Mouse (Mus musculus) spleen, adult 2 months (tissue): Measurements from ENCODE around the gene Gjb2. TPM values are rescaled to one million over a fixed set of nuclear protein-coding genes. Genes with fewer than 3 reads are reported as not detected.

Source experiments
- DNase-seq, 2 experiments: peaks; one replicate each; pipeline versions ENCODE4 v3.0.0 to v3.0.0-alpha.2; 2012 to 2021; ENCODE audit warnings: low spot score in 2 of 2, low read depth in 1 of 2
- H3K27ac ChIP-seq: fragments of 200-500 bp; 2 replicates; pipeline ENCODE4 v1.5.1; 2012; ENCODE audit warnings: low read length, inconsistent platforms; ENCODE audit not compliant: insufficient read depth
- H3K27me3 ChIP-seq: fragments of 200-500 bp; 2 replicates; pipeline ENCODE4 v1.6.1; 2012; ENCODE audit warnings: mild to moderate bottlenecking, moderate library complexity, low read length, inconsistent platforms; ENCODE audit not compliant: control insufficient read depth, insufficient read depth
- H3K36me3 ChIP-seq: fragments of 200-500 bp; 2 replicates; pipeline ENCODE4 v1.6.1; 2012; ENCODE audit warnings: mild to moderate bottlenecking, low read length, inconsistent platforms; ENCODE audit not compliant: control insufficient read depth, insufficient read depth
- H3K4me1 ChIP-seq: fragments of 200-500 bp; 2 replicates; pipeline ENCODE4 v1.6.1; 2011; ENCODE audit warnings: inconsistent platforms; ENCODE audit not compliant: control insufficient read depth, insufficient read depth, insufficient read length
- H3K4me3 ChIP-seq: fragments of 200-500 bp; 2 replicates; pipeline ENCODE4 v1.5.1; 2011; ENCODE audit warnings: mild to moderate bottlenecking, inconsistent platforms; ENCODE audit not compliant: insufficient read depth, insufficient read length; ENCODE audit errors: extremely low read depth
- CTCF ChIP-seq: fragments of 200-500 bp; IDR thresholded peaks from 2 replicates; pipeline ENCODE4 v1.5.1; 2011; ENCODE audit warnings: mild to moderate bottlenecking, inconsistent platforms; ENCODE audit not compliant: insufficient read depth, insufficient read length, insufficient replicate concordance; ENCODE audit errors: extremely low read depth
- POLR2A ChIP-seq: fragments of 200-500 bp; IDR thresholded peaks from 2 replicates; pipeline ENCODE4 v1.6.1; 2011; ENCODE audit warnings: low read depth, low read length, inconsistent platforms
- WGBS: fragments of 180-500 bp; shearing (Covaris S2); methylation state at CpG from one replicate; pipeline ENCODE4 v1.1.7; 2018; 5-methylcytosine and 5-hydroxymethylcytosine counted together
- polyA plus RNA-seq: library from polyadenylated mRNA; depleted of rRNA; stranded (reverse); fragments of >200 nt; gene quantifications from 2 replicates; pipeline ENCODE4 v1.2.3, GENCODE M21; 2012; rRNA removed

Gene Gjb2
- 0.49 and 0.66 TPM in 2 replicates for polyA plus RNA-seq

DNA sequence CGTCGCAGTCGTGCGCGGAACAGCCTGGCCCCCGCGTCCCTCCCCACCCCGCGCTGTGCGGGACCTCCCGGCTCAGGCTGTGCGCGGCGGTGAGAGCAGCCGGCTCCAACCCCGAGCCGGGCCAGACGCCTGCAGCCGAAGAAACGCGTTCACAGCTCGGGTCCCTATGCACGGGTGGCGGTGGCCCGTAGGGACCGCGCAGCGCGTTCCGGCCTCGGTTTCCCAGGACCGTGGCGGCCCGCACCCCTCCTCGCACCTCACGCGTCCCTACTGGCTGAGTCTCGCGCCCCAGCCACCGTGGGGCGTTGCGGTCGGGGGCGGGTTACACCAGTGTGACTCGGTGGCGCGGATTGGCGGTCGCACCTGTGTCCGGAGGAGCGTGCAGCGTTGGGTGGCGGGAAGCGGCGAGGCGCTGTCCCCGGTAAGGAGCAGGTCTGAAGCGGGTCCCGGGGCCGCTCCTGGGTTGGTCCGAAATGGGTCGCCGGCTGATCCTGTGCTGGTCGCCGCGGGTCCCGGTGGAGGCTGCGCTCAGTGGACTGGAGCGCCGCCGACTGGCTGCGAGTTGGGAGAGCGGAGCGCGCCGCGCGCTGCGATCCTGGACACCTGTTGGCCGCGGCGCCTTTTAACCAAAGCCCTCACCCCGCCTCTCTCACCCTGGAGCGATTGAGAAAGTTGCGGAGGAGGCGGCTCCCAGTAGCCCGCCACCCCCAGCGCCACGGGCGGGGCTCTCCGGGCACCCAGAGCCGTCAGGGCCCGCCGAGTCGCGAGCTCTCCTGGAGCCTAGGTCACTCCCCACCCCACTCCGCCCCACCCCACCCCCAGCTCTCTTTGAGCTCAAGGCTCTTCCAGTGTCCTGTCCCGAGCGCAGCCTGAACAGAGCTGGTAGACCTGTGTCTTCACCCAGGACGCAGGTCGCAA lies at the start of gene Gjb2:
Gene Gjb2, minus strand, starts transcription at position 597 of the 918 bp plus-strand sequence.
- no peak for DNase-seq
- no peak within 1 kb of the TSS for H3K27ac ChIP-seq
- TF ChIP-seq CTCF (no peak), POLR2A (no peak)
- 2% methylated on average over 87 of the region's 101 CpGs for WGBS
- H3K4me1 ChIP-seq = no peaks in the 10 kb centered on the region; the same call in 1 of the 2 replicates
- H3K4me3 ChIP-seq = peak within 1 kb of the TSS; percentile 46; the same call in 1 of the 2 replicates
- H3K27me3 ChIP-seq = peaks cover 16% of the 10 kb centered on the region
- H3K36me3 ChIP-seq = no peaks in the 10 kb centered on the region

DNA sequence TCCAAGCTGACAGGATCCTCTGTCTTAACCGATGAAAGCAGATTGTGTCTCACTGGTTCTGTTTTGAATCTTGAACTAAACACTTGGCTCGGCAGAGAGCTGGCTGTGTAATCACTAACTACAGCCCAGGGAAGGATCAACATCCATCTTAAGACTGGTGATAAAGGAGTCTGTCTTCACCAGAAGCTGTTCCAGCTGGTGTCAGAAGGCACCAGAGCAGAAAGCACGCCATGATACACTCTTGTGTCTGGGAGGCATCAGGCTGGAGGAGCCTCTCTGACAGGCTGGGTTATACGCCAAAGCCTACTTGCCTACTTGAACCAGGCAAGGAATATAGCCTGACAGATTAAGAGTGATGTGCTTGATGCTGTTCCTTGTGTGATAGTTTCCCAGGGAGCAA lies 41.2 kb upstream of the Gjb2 start:
- H3K27ac ChIP-seq = no peak overlapping the region
- H3K4me3 ChIP-seq = no peak overlapping the region
- WGBS = 60% methylated on average over 4 of the region's 4 CpGs
- no peak for TF ChIP-seq POLR2A
- no peak for TF ChIP-seq CTCF
- no peak for DNase-seq
- no peaks in the 10 kb centered on the region for H3K4me1 ChIP-seq
- H3K36me3 ChIP-seq = no peaks in the 10 kb centered on the region
- H3K27me3 ChIP-seq = no peaks in the 10 kb centered on the region

DNA sequence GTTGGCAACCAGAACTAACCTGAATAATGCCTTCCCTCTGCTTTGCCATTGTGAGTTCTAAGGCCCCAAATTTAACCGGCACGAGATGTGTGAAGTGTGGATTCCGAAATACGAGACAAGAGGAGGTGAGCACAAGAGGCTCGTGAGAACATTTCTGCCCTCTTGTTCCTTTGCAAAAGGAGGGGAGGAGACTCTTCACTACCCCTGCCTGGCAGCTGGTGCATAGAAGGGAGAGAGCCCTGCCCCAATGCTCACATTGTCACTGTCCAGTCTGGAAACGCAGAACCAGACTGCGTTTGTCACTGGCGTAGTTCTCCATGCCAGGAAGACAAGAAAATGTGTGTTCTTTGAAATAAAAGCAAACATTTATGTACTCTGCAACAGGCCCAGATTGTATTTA lies 30.8 kb upstream of the Gjb2 start:
- TF ChIP-seq POLR2A = no peak
- TF ChIP-seq CTCF = no peak
- H3K36me3 ChIP-seq = no peaks in the 10 kb centered on the region
- H3K4me3 ChIP-seq = no peak overlapping the region
- no peak for DNase-seq
- H3K27ac ChIP-seq = no peak overlapping the region
- 79% methylated on average over 8 of the region's 8 CpGs for WGBS
- H3K4me1 ChIP-seq = no peaks in the 10 kb centered on the region; the same call in 1 of the 2 replicates
- H3K27me3 ChIP-seq = peaks cover 12% of the 10 kb centered on the region

DNA sequence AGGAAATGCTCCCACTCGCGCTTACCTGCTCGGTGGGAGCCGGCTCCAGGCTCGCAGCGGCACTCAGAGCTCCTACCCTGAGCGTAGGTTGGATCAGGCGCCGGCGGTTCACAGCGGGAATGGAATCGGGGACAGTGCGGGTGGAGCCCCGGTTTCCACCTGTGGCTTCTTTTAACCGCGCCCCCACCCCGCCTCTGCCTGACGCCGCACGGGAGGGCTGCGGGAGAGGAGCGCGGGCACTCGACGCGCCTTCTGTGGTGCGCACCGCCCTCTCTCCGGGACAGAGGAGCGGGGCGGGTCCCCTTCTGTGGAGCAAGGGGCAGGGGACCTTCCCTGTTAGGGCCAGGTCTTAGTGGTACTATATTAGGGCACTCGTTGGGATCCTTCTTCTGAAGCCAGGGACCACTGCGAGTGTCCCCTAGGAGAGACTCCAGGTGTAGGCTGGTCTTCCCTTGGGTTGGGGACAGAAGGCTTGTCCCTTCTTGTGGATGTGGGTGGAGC lies 28.7 kb upstream of the Gjb2 start, which contains the start of gene Gjb6:
Gene Gjb6, minus strand, starts transcription at position 451 of the 501 bp plus-strand sequence.
- no peak for DNase-seq
- Histone ChIP-seq H3K36me3 (no peaks in the 10 kb centered on the region), H3K4me3 (no peak within 1 kb of the TSS), H3K27ac (no peak within 1 kb of the TSS), H3K27me3 (peaks cover 12% of the 10 kb centered on the region), H3K4me1 (no peaks in the 10 kb centered on the region; the same call in 1 of the 2 replicates)
- TF ChIP-seq POLR2A (no peak), CTCF (no peak)
- 8% methylated on average over 33 of the region's 33 CpGs for WGBS

DNA sequence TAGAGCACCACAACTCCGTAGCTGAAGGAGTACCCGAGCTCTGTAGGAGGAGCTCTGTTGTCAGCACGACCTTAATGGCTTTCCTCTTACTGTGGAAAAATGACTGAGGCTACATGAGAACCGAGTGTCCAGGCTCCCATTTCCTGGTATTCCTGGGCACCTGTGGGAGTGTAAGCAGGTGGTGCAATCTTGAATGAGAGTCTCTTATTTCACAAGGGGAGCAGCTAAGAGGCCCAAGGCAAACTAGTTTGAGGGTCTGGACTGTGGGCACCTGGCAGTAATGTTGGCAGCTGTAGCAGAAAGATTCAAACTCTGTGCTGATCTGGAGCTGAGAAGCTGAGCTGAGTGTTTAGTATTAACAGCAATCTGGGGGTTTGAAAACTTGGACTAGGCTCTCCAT lies 22.9 kb upstream of the Gjb2 start:
- Histone ChIP-seq H3K27me3 (no peaks in the 10 kb centered on the region), H3K36me3 (no peaks in the 10 kb centered on the region), H3K4me3 (no peak overlapping the region), H3K4me1 (no peaks in the 10 kb centered on the region), H3K27ac (no peak overlapping the region)
- DNase-seq = no peak
- TF ChIP-seq POLR2A = no peak
- TF ChIP-seq CTCF = no peak
- WGBS = 71% methylated on average over 4 of the region's 4 CpGs

DNA sequence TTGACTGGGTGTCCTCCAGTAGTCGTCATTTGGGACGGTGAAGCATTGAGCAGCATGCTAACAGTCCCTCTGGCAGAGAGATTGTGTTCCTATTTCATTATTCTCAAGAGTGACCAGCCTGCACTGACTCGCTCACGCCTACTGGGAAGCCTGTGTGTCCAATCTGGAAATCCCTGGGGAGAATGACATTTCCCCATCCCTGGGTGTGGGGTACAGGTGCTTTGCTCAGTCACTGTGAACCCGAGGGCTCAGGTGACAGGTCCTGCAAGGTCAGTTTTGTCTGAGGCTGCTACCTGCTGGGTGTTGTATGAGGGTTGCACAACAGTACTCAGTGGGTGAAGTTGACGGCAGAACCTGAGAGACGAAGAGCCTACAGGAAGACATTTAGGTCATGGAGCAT lies 17.8 kb upstream of the Gjb2 start:
- Histone ChIP-seq H3K4me1 (no peaks in the 10 kb centered on the region), H3K27ac (no peak overlapping the region), H3K27me3 (no peaks in the 10 kb centered on the region), H3K4me3 (no peak overlapping the region), H3K36me3 (no peaks in the 10 kb centered on the region)
- 89% methylated on average over 7 of the region's 7 CpGs for WGBS
- DNase-seq = no peak
- TF ChIP-seq POLR2A (no peak), CTCF (no peak)
